Mouse (Mus musculus): ENCODE measurements around the gene Cdc34b. TPM values are rescaled to one million over a fixed set of nuclear protein-coding genes. Genes with fewer than 3 reads are reported as not detected.

Gene Cdc34b
- polyA plus RNA-seq, 1 experiment from 2014 or later = not detected

DNA sequence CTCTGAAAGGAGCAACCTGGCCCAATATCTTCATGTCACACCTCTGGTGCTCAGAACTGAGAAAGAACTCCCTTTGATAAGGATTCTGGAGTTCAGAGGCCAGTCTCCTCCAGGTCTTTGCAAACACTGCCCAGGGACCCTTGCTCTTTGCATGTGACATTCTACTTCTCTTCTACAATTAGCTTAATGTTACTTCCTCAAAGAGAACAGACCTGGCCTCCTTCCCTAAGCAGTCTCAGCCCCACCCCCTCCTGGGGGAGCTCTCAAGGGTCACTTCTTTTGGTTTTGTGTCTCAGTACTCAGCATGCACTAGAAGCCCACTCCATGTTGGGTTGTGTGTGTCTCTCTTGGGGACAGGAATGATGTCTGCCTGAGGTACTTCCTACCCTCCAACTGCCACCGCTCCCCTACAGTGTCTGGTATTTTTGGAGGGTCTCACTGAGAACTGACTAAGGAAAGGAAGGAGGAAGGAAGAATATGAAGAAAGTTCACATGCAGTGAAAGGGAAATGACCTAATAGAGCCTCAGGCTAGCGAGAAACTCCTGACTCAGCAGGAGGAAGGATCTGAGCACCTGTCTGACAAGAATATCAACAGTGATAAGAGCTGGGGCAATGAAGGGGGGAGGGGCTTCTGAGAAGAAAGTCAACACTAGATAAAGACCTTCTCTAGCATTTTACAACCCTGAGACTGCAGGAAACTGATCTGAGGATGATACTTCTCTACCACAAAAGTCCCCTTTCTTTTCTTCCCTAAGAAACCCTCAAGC lies 11.5 kb downstream of the Cdc34b start:
- 55% methylated on average over 2 of the region's 2 CpGs for whole genome bisulfite sequencing

DNA sequence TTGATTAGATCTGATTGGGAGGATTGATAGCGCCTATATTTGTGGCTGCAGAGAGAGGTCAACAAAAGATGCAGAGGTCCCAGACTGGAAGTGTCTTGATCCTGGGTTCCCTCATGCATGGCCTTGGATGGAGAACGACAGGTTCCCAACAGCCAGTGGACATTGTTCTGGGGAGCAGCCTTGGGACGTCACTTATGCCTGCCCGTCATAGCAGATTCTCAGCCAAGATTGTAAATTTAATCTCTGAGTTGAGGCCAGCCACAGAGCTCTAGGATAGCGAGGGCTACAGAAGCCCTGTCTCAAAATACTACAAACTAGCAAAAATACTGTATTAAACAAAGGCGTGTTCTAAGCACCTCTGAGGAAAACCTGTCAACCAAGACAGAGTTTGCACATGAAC lies 18.3 kb downstream of the Cdc34b start:
- Histone ChIP-seq H3K36me3 (no peaks in the 10 kb centered on the region), H3K4me2 (replicated peaks) (0 out of 2 replicates have a peak overlapping the region, but pooled peaks have one; percentile 1), H3K9ac (no peak overlapping the region), H3K27ac (peak overlapping the region; percentile 76; the same call in 1 of the 2 replicates), H3K27me3 (replicated peaks) (no peaks in the 10 kb centered on the region), H3K4me3 (replicated peaks) (no peak overlapping the region), H3K9me3 (no peaks in the 10 kb centered on the region), H3K4me1 (replicated peaks) (no peaks in the 10 kb centered on the region)
- WGBS = 66% methylated on average over 6 of the region's 6 CpGs
- ATAC-seq = peak; percentile 53

More for the DNA sequence above, 11.5 kb downstream of the Cdc34b start:
- no peak overlapping the region for H3K9ac ChIP-seq
- ATAC-seq = peak; percentile 94
- no peaks in the 10 kb centered on the region for H3K9me3 ChIP-seq
- no peaks in the 10 kb centered on the region for H3K36me3 ChIP-seq
- no peaks in the 10 kb centered on the region for H3K27me3 ChIP-seq (replicated peaks)
- H3K4me2 ChIP-seq (replicated peaks) = 0 out of 2 replicates have a peak overlapping the region, but pooled peaks have one; percentile 26
- H3K4me1 ChIP-seq (replicated peaks) = 0 out of 2 replicates have a peak, but pooled peaks cover 2% of the 10 kb centered on the region
- no peak overlapping the region for H3K4me3 ChIP-seq (replicated peaks)
- peak overlapping the region; percentile 80 for H3K27ac ChIP-seq

GRCm38 (mm10) chr11:94760364-94760763 lies 18.8 kb downstream of the Cdc34b start:
- H3K27ac ChIP-seq = peak overlapping the region; percentile 76
- H3K9me3 ChIP-seq = no peaks in the 10 kb centered on the region
- no peak overlapping the region for H3K9ac ChIP-seq
- H3K4me1 ChIP-seq (replicated peaks) = no peaks in the 10 kb centered on the region
- peak; percentile 85 for ATAC-seq
- peak overlapping the region; percentile 25; the same call in 1 of the 2 replicates for H3K4me2 ChIP-seq (replicated peaks)
- no peaks in the 10 kb centered on the region for H3K27me3 ChIP-seq (replicated peaks)
- WGBS = 50% methylated on average over 3 of the region's 3 CpGs
- no peaks in the 10 kb centered on the region for H3K36me3 ChIP-seq
- H3K4me3 ChIP-seq (replicated peaks) = no peak overlapping the region; the same call in 1 of the 2 replicates

- Histone ChIP-seq H3K4me2 (replicated peaks) (peak overlapping the region; percentile 25; the same call in 1 of the 2 replicates), H3K9ac (no peak overlapping the region), H3K27me3 (replicated peaks) (no peaks in the 10 kb centered on the region), H3K36me3 (no peaks in the 10 kb centered on the region), H3K9me3 (no peaks in the 10 kb centered on the region), H3K4me3 (replicated peaks) (no peak overlapping the region; the same call in 1 of the 2 replicates), H3K4me1 (replicated peaks) (no peaks in the 10 kb centered on the region), H3K27ac (peak overlapping the region; percentile 76)
- peak; percentile 67 for ATAC-seq
- WGBS = 75% methylated on average over 7 of the region's 7 CpGs
These were observed 19.2 kb downstream of the Cdc34b start for GRCm38 (mm10) chr11:94760799-94761198.

- 71% methylated on average over 1 of the region's 1 CpGs for WGBS
- Histone ChIP-seq H3K4me2 (replicated peaks) (no peak overlapping the region), H3K27ac (no peak overlapping the region), H3K9me3 (no peaks in the 10 kb centered on the region), H3K27me3 (replicated peaks) (no peaks in the 10 kb centered on the region), H3K4me1 (replicated peaks) (no peaks in the 10 kb centered on the region), H3K36me3 (no peaks in the 10 kb centered on the region), H3K9ac (no peak overlapping the region), H3K4me3 (replicated peaks) (no peak overlapping the region)
- ATAC-seq = no peak
These were observed 20.7 kb downstream of the Cdc34b start for GRCm38 (mm10) chr11:94762281-94762680.

- Histone ChIP-seq H3K9ac (no peak overlapping the region), H3K4me3 (replicated peaks) (no peak overlapping the region), H3K9me3 (no peaks in the 10 kb centered on the region), H3K36me3 (no peaks in the 10 kb centered on the region), H3K4me2 (replicated peaks) (no peak overlapping the region), H3K27me3 (replicated peaks) (no peaks in the 10 kb centered on the region), H3K4me1 (replicated peaks) (no peaks in the 10 kb centered on the region), H3K27ac (no peak overlapping the region)
- ATAC-seq = peak; percentile 39; the same call in 1 of the 2 replicates
- WGBS = 34% methylated on average over 6 of the region's 6 CpGs
These were observed 21.2 kb downstream of the Cdc34b start for GRCm38 (mm10) chr11:94762775-94763174.

GRCm38 (mm10) chr11:94767241-94767640 lies 25.7 kb downstream of the Cdc34b start:
- no peak for ATAC-seq
- Histone ChIP-seq H3K36me3 (no peaks in the 10 kb centered on the region), H3K27me3 (replicated peaks) (no peaks in the 10 kb centered on the region), H3K4me2 (replicated peaks) (no peak overlapping the region), H3K9me3 (no peaks in the 10 kb centered on the region), H3K9ac (no peak overlapping the region), H3K4me1 (replicated peaks) (0 out of 2 replicates have a peak, but pooled peaks cover 1% of the 10 kb centered on the region), H3K27ac (no peak overlapping the region), H3K4me3 (replicated peaks) (no peak overlapping the region)
- 93% methylated on average over 2 of the region's 2 CpGs for WGBS

DNA sequence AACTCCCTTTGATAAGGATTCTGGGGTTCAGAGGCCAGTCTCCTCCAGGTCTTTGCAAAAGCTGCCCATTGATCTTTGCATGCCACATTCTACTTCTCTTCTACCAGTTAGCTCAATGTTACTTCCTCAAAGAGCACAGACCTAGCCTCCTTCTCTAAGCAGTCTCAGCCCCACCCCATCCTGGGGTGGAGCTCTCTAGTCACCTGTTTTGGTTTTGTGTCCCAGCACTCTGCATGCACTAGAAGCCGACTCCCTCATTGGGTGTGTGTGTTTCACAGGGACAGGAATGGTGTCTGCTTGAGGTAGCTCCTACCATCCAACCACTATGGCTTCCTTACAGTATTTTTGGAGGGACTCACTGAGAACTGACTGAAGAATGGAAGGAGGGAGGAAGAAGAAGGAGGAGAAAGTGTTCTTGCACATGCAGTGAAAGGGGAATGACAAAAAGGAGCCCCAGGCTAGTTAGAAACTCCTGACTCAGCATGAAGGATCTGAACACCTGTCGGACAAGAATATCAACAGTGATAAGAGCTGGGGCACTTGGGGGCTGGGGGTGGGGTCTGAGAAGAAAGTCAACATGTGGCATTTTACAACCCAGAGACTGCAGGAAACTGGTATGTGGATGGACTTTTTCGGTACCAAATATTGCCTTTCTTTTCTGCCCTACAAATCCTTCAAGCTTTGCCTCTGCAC lies 30.9 kb downstream of the Cdc34b start:
- Histone ChIP-seq H3K27ac (peak overlapping the region; percentile 48), H3K4me3 (replicated peaks) (no peak overlapping the region), H3K36me3 (no peaks in the 10 kb centered on the region), H3K9me3 (no peaks in the 10 kb centered on the region), H3K9ac (no peak overlapping the region), H3K4me1 (replicated peaks) (0 out of 2 replicates have a peak, but pooled peaks cover 8% of the 10 kb centered on the region), H3K27me3 (replicated peaks) (0 out of 2 replicates have a peak, but pooled peaks cover 3% of the 10 kb centered on the region), H3K4me2 (replicated peaks) (no peak overlapping the region; the same call in 1 of the 2 replicates)
- 42% methylated on average over 3 of the region's 3 CpGs for WGBS
- peak; percentile 70 for ATAC-seq

GRCm38 (mm10) chr11:94773851-94774250 lies 32.3 kb downstream of the Cdc34b start:
- Histone ChIP-seq H3K27me3 (replicated peaks) (0 out of 2 replicates have a peak, but pooled peaks cover 5% of the 10 kb centered on the region), H3K4me1 (replicated peaks) (0 out of 2 replicates have a peak, but pooled peaks cover 8% of the 10 kb centered on the region), H3K36me3 (no peaks in the 10 kb centered on the region), H3K9me3 (no peaks in the 10 kb centered on the region), H3K4me3 (replicated peaks) (no peak overlapping the region), H3K4me2 (replicated peaks) (no peak overlapping the region), H3K27ac (no peak overlapping the region), H3K9ac (no peak overlapping the region)
- ATAC-seq = no peak
- WGBS = 43% methylated on average over 1 of the region's 1 CpGs

GRCm38 (mm10) chr11:94774887-94775497 lies 33.4 kb downstream of the Cdc34b start:
- Histone ChIP-seq H3K4me3 (replicated peaks) (no peak overlapping the region), H3K9me3 (no peaks in the 10 kb centered on the region), H3K4me1 (replicated peaks) (0 out of 2 replicates have a peak, but pooled peaks cover 8% of the 10 kb centered on the region), H3K27ac (peak overlapping the region; percentile 73), H3K36me3 (no peaks in the 10 kb centered on the region), H3K4me2 (replicated peaks) (no peak overlapping the region), H3K9ac (no peak overlapping the region), H3K27me3 (replicated peaks) (0 out of 2 replicates have a peak, but pooled peaks cover 5% of the 10 kb centered on the region)
- peak; percentile 87 for ATAC-seq
- 66% methylated on average over 5 of the region's 5 CpGs for WGBS

GRCm38 (mm10) chr11:94782603-94783002 lies 41.0 kb downstream of the Cdc34b start, which contains the start of gene Tmem92:
TSS of gene Tmem92 (minus strand) at chr11:94782703.
- H3K4me3 ChIP-seq (replicated peaks) = no peak within 1 kb of the TSS
- H3K4me2 ChIP-seq (replicated peaks) = no peak within 1 kb of the TSS
- no peak for ATAC-seq
- no peak within 1 kb of the TSS for H3K27ac ChIP-seq
- H3K4me1 ChIP-seq (replicated peaks) = no peaks in the 10 kb centered on the region
- no peaks in the 10 kb centered on the region for H3K36me3 ChIP-seq
- no peaks in the 10 kb centered on the region for H3K9me3 ChIP-seq
- no peak within 1 kb of the TSS for H3K9ac ChIP-seq
- 0 out of 2 replicates have a peak, but pooled peaks cover under 1% of the 10 kb centered on the region for H3K27me3 ChIP-seq (replicated peaks)

DNA sequence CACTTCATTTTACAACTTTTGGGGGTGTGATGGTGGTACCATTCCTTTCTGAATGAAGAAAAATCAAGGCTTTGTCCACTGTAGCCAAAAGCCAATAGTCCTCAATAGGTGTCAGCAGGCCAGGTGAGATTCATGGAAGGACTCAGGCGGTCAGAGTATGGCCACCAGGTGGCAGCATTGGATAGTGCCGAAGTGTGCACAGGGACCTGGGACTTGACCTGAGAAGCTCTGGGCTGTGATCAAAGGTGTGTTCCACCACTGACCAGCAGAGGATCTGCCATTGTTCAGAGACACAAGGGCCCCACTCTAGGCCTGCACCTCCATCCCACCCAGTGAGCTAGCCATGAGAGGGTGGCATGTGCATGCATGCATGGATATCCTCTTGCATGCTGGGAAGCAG lies 43.7 kb downstream of the Cdc34b start:
- Histone ChIP-seq H3K27ac (no peak overlapping the region), H3K36me3 (no peaks in the 10 kb centered on the region), H3K4me2 (replicated peaks) (no peak overlapping the region), H3K9ac (no peak overlapping the region), H3K9me3 (no peaks in the 10 kb centered on the region), H3K4me1 (replicated peaks) (no peaks in the 10 kb centered on the region), H3K27me3 (replicated peaks) (no peaks in the 10 kb centered on the region), H3K4me3 (replicated peaks) (no peak overlapping the region)
- 3% methylated on average over 2 of the region's 2 CpGs for WGBS
- peak; percentile 54 for ATAC-seq
